Mouse (Mus musculus) E14TG2a.4 (cell line): ENCODE measurements around the gene Siglecf.

ENCODE experiments used
- CTCF ChIP-seq: conservative IDR thresholded peaks from 2 replicates; pipeline ENCODE4 v1.5.1; 2014; ENCODE audit warnings: low read length
- NANOG ChIP-seq: IDR thresholded peaks from 2 replicates; pipeline ENCODE4 v1.6.1; 2014; ENCODE audit warnings: borderline replicate concordance, low read length, mixed read lengths
- POU5F1 ChIP-seq: IDR thresholded peaks from 2 replicates; pipeline ENCODE4 v1.6.1; 2014; ENCODE audit warnings: low read length, borderline replicate concordance

GRCm38 (mm10) chr7:43409084-43409483 lies 57.9 kb downstream of the Siglecf start:
- TF ChIP-seq CTCF (no peak), NANOG (no peak), POU5F1 (no peak)
